Mouse (Mus musculus): ENCODE data around the gene Cux1.

DNA sequence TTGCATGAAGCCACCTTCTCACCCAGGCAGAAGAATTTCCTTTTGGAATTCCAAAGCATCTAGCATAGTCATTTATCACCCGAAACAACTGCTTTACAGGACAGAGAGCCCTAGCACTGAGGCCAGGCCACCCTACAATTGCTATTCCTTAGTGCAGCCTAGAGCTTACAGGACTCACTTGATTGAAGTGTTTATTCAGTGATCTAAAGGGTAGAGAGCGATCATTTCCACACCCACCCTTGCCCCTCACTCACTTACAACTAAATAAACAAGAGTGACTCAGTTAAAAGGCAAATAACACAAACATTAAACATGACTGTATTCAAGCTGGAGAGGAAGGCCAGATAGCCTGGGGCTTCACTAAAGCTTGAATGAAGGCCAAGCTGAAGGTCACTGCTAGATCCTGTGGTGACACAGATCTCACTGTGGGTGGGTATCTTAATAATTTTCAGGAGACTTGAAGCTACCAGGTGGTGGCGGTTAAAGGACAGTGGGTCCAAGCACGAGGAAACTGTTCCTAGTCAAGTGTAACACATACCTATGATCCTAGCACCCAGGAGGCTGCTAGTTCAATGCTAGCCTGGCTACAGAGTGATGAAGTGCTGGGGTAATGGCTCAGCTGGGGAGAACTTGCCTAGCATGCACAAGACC is 140.0 kb downstream of the Cux1 start:
- TF ChIP-seq CTCF (IDR thresholded peaks at IDR 0.05; ENCODE audit: insufficient read depth, low read depth, low read length) (no peak), POLR2A (IDR thresholded peaks at IDR 0.05; ENCODE audit: insufficient read depth, low read depth, low read length) (no peak)

Data from olfactory bulb, adult 2 months (tissue).